Mouse (Mus musculus) myocyte (in vitro differentiated cells): ENCODE measurements around the gene Gm20388. TPM values are rescaled to one million over a fixed set of nuclear protein-coding genes. Genes with fewer than 3 reads are reported as not detected.
A peak's percentile ranks its signal among the peaks of the same experiment; 100 is the strongest.

Experiments used
- H3K27me3 ChIP-seq: one replicate; pipeline ENCODE4 v1.6.1; 2011; ENCODE audit not compliant: control insufficient read depth, insufficient read depth, insufficient read length
- H3K36me3 ChIP-seq: one replicate; pipeline ENCODE4 v1.6.1; 2011; ENCODE audit not compliant: control insufficient read depth, insufficient read depth
- H3K4me2 ChIP-seq: one replicate; pipeline ENCODE4 v1.6.1; 2011; ENCODE audit warnings: low read depth, control low read depth
- H3K4me3 ChIP-seq: one replicate; pipeline ENCODE4 v1.5.1; 2011; ENCODE audit warnings: mild to moderate bottlenecking, control low read depth, moderate library complexity
- H3K79me2 ChIP-seq: one replicate; pipeline ENCODE4 v1.6.1; 2011; ENCODE audit not compliant: control insufficient read depth, insufficient read depth
- H3ac ChIP-seq: one replicate; pipeline ENCODE4 v1.6.1; 2011; ENCODE audit not compliant: control insufficient read depth, insufficient read length
- CEBPB ChIP-seq: IDR thresholded peaks from 2 replicates; pipeline ENCODE4 v1.6.1; 2011; ENCODE audit warnings: mild to moderate bottlenecking, moderate library complexity; ENCODE audit not compliant: poor library complexity, insufficient read depth, severe bottlenecking
- E2F4 ChIP-seq: IDR thresholded peaks from one replicate; pipeline ENCODE4 v1.6.1; 2011; ENCODE audit warnings: mild to moderate bottlenecking, control low read depth, moderate library complexity; ENCODE audit not compliant: insufficient read depth
- MAX ChIP-seq: IDR thresholded peaks from one replicate; pipeline ENCODE4 v1.6.1; 2011; ENCODE audit warnings: low read depth, mild to moderate bottlenecking, control low read depth
- MYOD1 ChIP-seq, 3 experiments: IDR thresholded peaks; one replicate each; pipeline ENCODE4 v1.6.1; 2011; ENCODE audit warnings: control low read depth in 2 of 3, low read depth in 2 of 3, mild to moderate bottlenecking in 2 of 3, moderate library complexity in 1 of 3; ENCODE audit not compliant: insufficient read length in 2 of 3, control insufficient read depth in 1 of 3
- MYOG ChIP-seq, 3 experiments: IDR thresholded peaks; one replicate each; pipeline ENCODE4 v1.6.1; 2011; ENCODE audit warnings: control low read depth in 2 of 3, low read depth in 2 of 3, mild to moderate bottlenecking in 2 of 3; ENCODE audit not compliant: insufficient read length in 2 of 3, control insufficient read depth in 1 of 3, insufficient read depth in 1 of 3
- POLR2A ChIP-seq: IDR thresholded peaks from one replicate; pipeline ENCODE4 v1.6.1; 2011; ENCODE audit warnings: low read depth, mild to moderate bottlenecking, control low read depth, moderate library complexity; ENCODE audit not compliant: insufficient read length
- POLR2AphosphoS2 ChIP-seq: IDR thresholded peaks from one replicate; pipeline ENCODE4 v1.6.1; 2011; ENCODE audit warnings: low read depth, control low read depth; ENCODE audit not compliant: insufficient read length
- REST ChIP-seq: IDR thresholded peaks from one replicate; pipeline ENCODE4 v1.6.1; 2011; ENCODE audit warnings: mild to moderate bottlenecking, control low read depth, moderate library complexity; ENCODE audit not compliant: insufficient read depth, insufficient read length
- SRF ChIP-seq: IDR thresholded peaks from one replicate; pipeline ENCODE4 v1.6.1; 2011; ENCODE audit warnings: low read depth; ENCODE audit not compliant: control insufficient read depth, insufficient read length
- TCF12 ChIP-seq: IDR thresholded peaks from one replicate; pipeline ENCODE4 v1.6.1; 2011; ENCODE audit warnings: mild to moderate bottlenecking, control low read depth; ENCODE audit not compliant: poor library complexity, insufficient read depth, severe bottlenecking
- TCF3 ChIP-seq: IDR thresholded peaks from one replicate; pipeline ENCODE4 v1.6.1; 2011; ENCODE audit warnings: low read depth, control low read depth; ENCODE audit not compliant: insufficient read length
- USF1 ChIP-seq: IDR thresholded peaks from one replicate; pipeline ENCODE4 v1.6.1; 2011; ENCODE audit warnings: low read depth, mild to moderate bottlenecking, control low read depth, moderate library complexity
- polyA plus RNA-seq: library from polyadenylated mRNA; unstranded; fragments of >200 nt; fragmentation: generic; extraction: Trizol; gene quantifications from one replicate; pipeline ENCODE4 v1.2.1, GENCODE M21; 2012; ENCODE audit warnings: missing spikeins

Gene Gm20388
- polyA plus RNA-seq, 1 experiment, result 15.3 TPM

DNA sequence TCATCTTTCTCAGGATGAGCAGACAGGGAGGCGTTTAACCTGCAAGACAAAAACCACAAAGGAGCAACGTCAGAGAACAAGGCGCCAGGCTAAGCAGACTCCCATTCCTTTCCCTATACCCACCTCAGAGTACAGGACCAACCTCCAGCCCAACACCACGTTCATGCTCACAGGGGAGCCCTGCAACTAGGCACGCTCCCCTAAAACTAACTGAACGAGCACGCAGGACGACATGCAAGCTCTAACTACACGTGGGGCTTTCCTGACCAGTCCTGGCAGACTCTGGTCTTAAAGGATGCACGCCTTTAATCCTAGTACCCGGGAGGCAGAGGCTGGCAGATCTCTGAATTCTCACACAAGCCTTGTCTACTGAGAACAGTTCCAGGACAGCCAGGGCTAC, 1910.7 kb downstream of the Gm20388 start:
- no peak for TF ChIP-seq TCF12
- TF ChIP-seq USF1, result no peak
- no peak for TF ChIP-seq TCF3
- no peak for TF ChIP-seq E2F4
- no peak for TF ChIP-seq SRF
- no peak for TF ChIP-seq REST
- no peak for TF ChIP-seq CEBPB
- no peak for TF ChIP-seq POLR2A
- Histone ChIP-seq H3ac (no peak overlapping the region), H3K27me3 (no peaks in the 10 kb centered on the region), H3K79me2 (peaks cover 8% of the 10 kb centered on the region), H3K4me3 (no peak overlapping the region), H3K4me2 (no peak overlapping the region), H3K36me3 (peaks cover 3% of the 10 kb centered on the region)

DNA sequence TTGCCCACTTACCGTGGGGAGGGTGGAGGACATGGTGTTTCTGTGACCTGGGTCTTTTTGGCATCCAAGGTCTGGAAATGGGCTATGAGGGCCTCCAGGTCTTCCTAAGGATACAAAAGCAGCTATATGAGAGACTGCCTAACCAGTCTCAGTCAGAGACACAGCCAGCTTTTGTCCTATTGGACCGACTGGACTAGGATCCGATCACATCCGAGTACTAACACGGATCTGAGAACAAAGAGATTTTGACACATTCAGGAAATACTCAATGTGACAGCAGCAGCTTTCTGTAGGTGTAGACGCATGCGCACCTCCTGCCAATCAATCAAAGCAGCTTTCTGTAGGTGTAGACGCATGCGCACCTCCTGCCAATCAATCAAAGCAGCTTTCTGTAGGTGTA, 1911.1 kb downstream of the Gm20388 start:
- Histone ChIP-seq H3ac (no peak overlapping the region), H3K27me3 (no peaks in the 10 kb centered on the region), H3K79me2 (peaks cover 8% of the 10 kb centered on the region), H3K4me2 (no peak overlapping the region), H3K36me3 (peaks cover 3% of the 10 kb centered on the region), H3K4me3 (no peak overlapping the region)
- TF ChIP-seq REST, result no peak
- no peak for TF ChIP-seq TCF3
- TF ChIP-seq USF1, result no peak
- no peak for TF ChIP-seq E2F4
- no peak for TF ChIP-seq TCF12
- no peak for TF ChIP-seq MYOG (IDR thresholded peaks at IDR 0.05; ENCODE audit: control insufficient read depth in 1 of 3, insufficient read depth in 1 of 3, insufficient read length in 2 of 3, low read depth in 2 of 3)
- no peak for TF ChIP-seq SRF
- TF ChIP-seq CEBPB, result no peak
- no peak for TF ChIP-seq MYOD1 (IDR thresholded peaks at IDR 0.05; ENCODE audit: control insufficient read depth in 1 of 3, insufficient read length in 2 of 3, low read depth in 2 of 3)
- TF ChIP-seq POLR2A, result no peak
- no peak for TF ChIP-seq POLR2AphosphoS2
- no peak for TF ChIP-seq MAX

DNA sequence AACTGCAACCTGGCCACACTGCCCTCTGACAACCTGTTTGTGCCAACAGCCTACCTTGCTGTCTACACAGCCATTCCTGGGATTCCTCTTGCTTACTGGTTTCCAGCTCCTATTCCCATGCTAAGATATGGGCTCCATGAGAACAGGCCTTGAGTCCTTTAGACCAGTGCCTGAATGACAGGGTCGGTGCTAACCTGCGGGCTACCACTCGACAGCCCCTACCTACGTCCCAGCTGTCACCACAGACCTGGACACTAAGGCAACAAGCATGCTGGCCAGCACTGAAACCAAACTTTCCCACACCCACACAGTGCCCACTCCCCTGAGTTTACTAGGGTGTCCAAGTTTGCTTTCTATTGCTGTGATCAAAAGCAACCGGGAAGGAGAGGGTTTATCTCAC, 1917.1 kb downstream of the Gm20388 start:
- H3K4me2 ChIP-seq, result peak overlapping the region; percentile 99
- H3K4me3 ChIP-seq, result peak overlapping the region; percentile 81
- peaks cover 23% of the 10 kb centered on the region for H3K79me2 ChIP-seq
- TF ChIP-seq MAX (no peak), E2F4 (no peak)
- no peak overlapping the region for H3ac ChIP-seq
- H3K27me3 ChIP-seq, result no peaks in the 10 kb centered on the region
- H3K36me3 ChIP-seq, result no peaks in the 10 kb centered on the region

DNA sequence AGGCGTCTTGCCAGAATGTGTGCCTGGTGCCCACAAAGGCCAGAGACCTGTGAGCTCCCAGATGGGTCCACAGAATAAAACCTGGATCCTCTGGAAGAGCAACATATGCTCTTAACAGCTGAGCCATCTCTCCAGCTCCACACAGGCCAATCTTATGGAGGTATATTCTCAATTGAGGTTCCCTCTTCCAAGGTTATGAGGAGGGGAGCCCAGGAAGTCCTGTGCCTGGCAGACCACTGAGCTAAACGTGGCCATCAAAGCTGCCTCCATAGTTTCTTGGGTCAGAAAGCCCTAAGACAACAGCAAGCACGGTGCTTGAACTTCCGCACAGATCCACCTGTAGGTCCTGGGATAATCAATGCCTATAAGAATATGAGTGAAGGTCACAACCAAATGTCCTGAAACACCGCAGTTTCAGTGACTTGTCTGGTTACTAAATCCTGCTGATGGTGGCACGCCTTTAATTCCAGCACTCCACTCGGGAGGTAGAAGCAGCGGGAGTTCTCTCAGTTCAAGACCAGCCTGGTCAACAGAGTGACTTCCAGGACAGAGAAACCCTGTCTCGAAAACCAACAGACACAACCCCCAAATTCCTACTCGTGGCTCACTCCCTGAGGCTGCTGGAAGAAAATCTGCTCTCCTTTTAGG, 1917.9 kb downstream of the Gm20388 start:
- H3K79me2 ChIP-seq, result peaks cover 23% of the 10 kb centered on the region
- no peaks in the 10 kb centered on the region for H3K36me3 ChIP-seq
- peak overlapping the region; percentile 63 for H3ac ChIP-seq
- TF ChIP-seq TCF12 (no peak), MAX (no peak)
- no peaks in the 10 kb centered on the region for H3K27me3 ChIP-seq
- H3K4me3 ChIP-seq, result peak overlapping the region; percentile 81
- peak overlapping the region; percentile 99 for H3K4me2 ChIP-seq

DNA sequence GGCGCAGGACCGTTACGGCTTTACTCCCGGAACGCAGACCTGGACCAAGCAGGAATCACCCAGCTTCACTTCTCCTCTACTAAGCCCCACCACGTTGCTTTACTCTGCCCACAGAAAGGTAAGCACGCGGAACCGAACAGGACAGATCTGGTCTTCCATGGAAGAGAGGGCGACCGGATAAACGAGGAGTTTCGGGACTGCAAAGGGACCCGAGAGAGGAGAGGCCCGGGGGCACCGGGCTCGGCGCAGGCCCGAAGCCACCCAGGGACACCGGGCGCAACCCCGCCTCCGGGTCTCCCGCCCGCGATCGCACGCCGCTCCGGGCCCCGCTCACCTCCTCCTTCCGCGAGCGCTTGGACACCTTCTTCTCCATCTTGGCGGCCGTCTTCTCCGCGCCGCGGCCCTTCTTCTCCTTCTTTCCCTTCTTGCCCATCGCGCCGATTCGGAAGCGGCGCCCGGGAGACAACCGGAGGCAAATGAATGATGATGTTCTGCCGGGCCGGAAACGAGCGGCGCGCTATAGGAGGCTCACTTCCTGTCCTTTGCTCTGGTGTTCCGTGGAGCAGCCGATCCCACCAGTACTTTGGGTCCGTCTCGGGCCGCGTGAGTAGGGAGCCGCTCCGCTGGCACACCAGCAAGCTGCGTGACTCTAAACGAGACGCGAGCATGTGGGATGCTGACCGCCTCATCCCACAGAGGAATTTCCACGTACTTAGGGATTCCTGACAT, 1918.6 kb downstream of the Gm20388 start, which contains the start of gene Klhdc4:
Gene Klhdc4, minus strand, starts transcription at position 522 of the 729 bp plus-strand sequence.
- TF ChIP-seq POLR2A (peak; percentile 68), CEBPB (no peak), POLR2AphosphoS2 (peak; percentile 66), REST (no peak), E2F4 (peak; percentile 39), SRF (peak; percentile 70), MYOG (IDR thresholded peaks at IDR 0.05; ENCODE audit: control insufficient read depth in 1 of 3, insufficient read depth in 1 of 3, insufficient read length in 2 of 3, low read depth in 2 of 3) (peak in 1 of 3 experiments; percentile 68), MYOD1 (IDR thresholded peaks at IDR 0.05; ENCODE audit: control insufficient read depth in 1 of 3, insufficient read length in 2 of 3, low read depth in 2 of 3) (peak in 1 of 3 experiments; percentile 23), TCF12 (no peak), TCF3 (no peak), MAX (peak; percentile 19), USF1 (no peak)
- Histone ChIP-seq H3K4me2 (peak within 1 kb of the TSS; percentile 99), H3K4me3 (peak within 1 kb of the TSS; percentile 81), H3ac (peak within 1 kb of the TSS; percentile 63), H3K27me3 (no peaks in the 10 kb centered on the region), H3K36me3 (no peaks in the 10 kb centered on the region), H3K79me2 (peaks cover 23% of the 10 kb centered on the region)
